Mouse (Mus musculus) cerebellum, postnatal 25 days (tissue): ENCODE results near the gene Nim1k.
"Not testable (repeated sequence)": the region's sequence is repeated elsewhere in the genome, so short reads cannot be mapped to it uniquely, and the experiment has no call there.

Source experiments
- DNase-seq, 2 experiments: peaks; one replicate each; pipeline ENCODE4 v3.0.0; 2021; ENCODE audit warnings: mixed read lengths in 2 of 2

Nim1k gene

GRCm38 (mm10) chr13:119727608-119728387 lies 27.9 kb downstream of the Nim1k start:
- DNase-seq, result peak in 1 of 2 experiments; percentile 12

- DNase-seq, result no peak
These were observed 31.1 kb downstream of the Nim1k start for GRCm38 (mm10) chr13:119724541-119724940.

- DNase-seq, result no peak
These were observed 32.3 kb downstream of the Nim1k start for GRCm38 (mm10) chr13:119723368-119723767.

- no peak for DNase-seq
These were observed 33.2 kb downstream of the Nim1k start for GRCm38 (mm10) chr13:119722447-119722846.

GRCm38 (mm10) chr13:119716105-119716504 lies 39.6 kb downstream of the Nim1k start:
- no peak for DNase-seq

GRCm38 (mm10) chr13:119713821-119714220 lies 41.9 kb downstream of the Nim1k start:
- DNase-seq, result peak; percentile 66 to 75

- no peak for DNase-seq
These were observed 42.4 kb downstream of the Nim1k start for GRCm38 (mm10) chr13:119713107-119713787.

GRCm38 (mm10) chr13:119712463-119712862 lies 43.2 kb downstream of the Nim1k start:
- DNase-seq, result no peak

- no peak for DNase-seq
These were observed 45.4 kb downstream of the Nim1k start for GRCm38 (mm10) chr13:119710268-119710610.

GRCm38 (mm10) chr13:119709388-119710267 lies 46.1 kb downstream of the Nim1k start:
- DNase-seq, result no peak

GRCm38 (mm10) chr13:119708941-119709340 lies 46.7 kb downstream of the Nim1k start:
- DNase-seq, result no peak

- DNase-seq, result no peak
These were observed 47.8 kb downstream of the Nim1k start for GRCm38 (mm10) chr13:119707906-119708305.

GRCm38 (mm10) chr13:119706953-119707352 lies 48.7 kb downstream of the Nim1k start:
- no peak for DNase-seq

GRCm38 (mm10) chr13:119706278-119706880 lies 49.3 kb downstream of the Nim1k start:
- DNase-seq, result not testable (repeated sequence)

- DNase-seq, result no peak
These were observed 51.4 kb downstream of the Nim1k start for GRCm38 (mm10) chr13:119704280-119704679.

- DNase-seq, result no peak
These were observed 57.2 kb downstream of the Nim1k start for GRCm38 (mm10) chr13:119698436-119698835.

GRCm38 (mm10) chr13:119696496-119696895 lies 59.2 kb downstream of the Nim1k start:
- no peak for DNase-seq

GRCm38 (mm10) chr13:119695676-119696075 lies 60.0 kb downstream of the Nim1k start:
- no peak for DNase-seq

GRCm38 (mm10) chr13:119691958-119692357 lies 63.7 kb downstream of the Nim1k start:
- DNase-seq, result not testable (repeated sequence)

GRCm38 (mm10) chr13:119690876-119691620 lies 64.6 kb downstream of the Nim1k start:
- peak; percentile 43 to 60 for DNase-seq

GRCm38 (mm10) chr13:119690039-119690728 lies 65.5 kb downstream of the Nim1k start, which contains the start of gene Hmgcs1:
TSS of gene Hmgcs1 (plus strand) at chr13:119690379.
- DNase-seq, result peak; percentile 99 to 100
